Mouse (Mus musculus): ENCODE measurements at regions not wholly inside any gene's neighbourhood (a gene's known extent, or its start where the extent isn't known, plus 50 kb on each side); places are given as distances from the start of the nearest gene placed in this dataset.

GRCm38 (mm10) chr8:91941005-91941404 is 139.1 kb upstream of the Irx3 start:
- no peak for DNase-seq

- DNase-seq = no peak
Measured at GRCm38 (mm10) chr8:91937227-91937626, 135.4 kb upstream of the Irx3 start.

GRCm38 (mm10) chr8:91930520-91930919 is 128.7 kb upstream of the Irx3 start:
- no peak for DNase-seq

GRCm38 (mm10) chr8:91925968-91926524 is 124.2 kb upstream of the Irx3 start:
- no peak for DNase-seq

GRCm38 (mm10) chr8:91924152-91924551 is 122.3 kb upstream of the Irx3 start:
- no peak for DNase-seq

- no peak for DNase-seq
Measured at GRCm38 (mm10) chr8:91922211-91922874, 120.5 kb upstream of the Irx3 start.

- DNase-seq = no peak
Measured at GRCm38 (mm10) chr8:91917834-91918233, 116.0 kb upstream of the Irx3 start.

GRCm38 (mm10) chr8:91913971-91914370 is 112.1 kb upstream of the Irx3 start:
- no peak for DNase-seq

- no peak for DNase-seq
Measured at GRCm38 (mm10) chr8:91913121-91913520, 111.3 kb upstream of the Irx3 start.

GRCm38 (mm10) chr8:91909637-91910383 is 107.9 kb upstream of the Irx3 start:
- DNase-seq = peak; percentile 31

- no peak for DNase-seq
Measured at GRCm38 (mm10) chr8:91908731-91909353, 107.0 kb upstream of the Irx3 start.

GRCm38 (mm10) chr8:91907178-91907577 is 105.3 kb upstream of the Irx3 start:
- DNase-seq = no peak

- DNase-seq = no peak
Measured at GRCm38 (mm10) chr8:91901525-91902281, 99.8 kb upstream of the Irx3 start.

- no peak for DNase-seq
Measured at GRCm38 (mm10) chr8:91899747-91900146, 97.9 kb upstream of the Irx3 start.

GRCm38 (mm10) chr8:91897381-91897780 is 95.5 kb upstream of the Irx3 start:
- DNase-seq = no peak

- no peak for DNase-seq
Measured at GRCm38 (mm10) chr8:91895987-91896386, 94.1 kb upstream of the Irx3 start.

GRCm38 (mm10) chr8:91884862-91885261 is 83.0 kb upstream of the Irx3 start:
- DNase-seq = no peak

GRCm38 (mm10) chr8:91884325-91884724 is 82.5 kb upstream of the Irx3 start:
- DNase-seq = no peak

- DNase-seq = no peak
Measured at GRCm38 (mm10) chr8:91883012-91883411, 81.1 kb upstream of the Irx3 start.

GRCm38 (mm10) chr8:91878886-91879285 is 77.0 kb upstream of the Irx3 start:
- DNase-seq = no peak

- DNase-seq = no peak
Measured at GRCm38 (mm10) chr8:91876161-91876560, 74.3 kb upstream of the Irx3 start.

- DNase-seq = no peak
Measured at GRCm38 (mm10) chr8:91873232-91873631, 71.4 kb upstream of the Irx3 start.
